Mouse (Mus musculus) cortical plate, adult 2 months (tissue): ENCODE measurements around the gene Tom1.

Experiments used
- CTCF ChIP-seq: fragments of 200-500 bp; IDR thresholded peaks from 2 replicates; pipeline ENCODE4 v1.5.1; 2011; ENCODE audit warnings: mild to moderate bottlenecking, control low read depth, low read length; ENCODE audit not compliant: insufficient read depth; ENCODE audit errors: extremely low read depth
- POLR2A ChIP-seq: fragments of 200-500 bp; IDR thresholded peaks from 2 replicates; pipeline ENCODE4 v1.6.1; 2011; ENCODE audit warnings: mild to moderate bottlenecking, low read length, control low read depth; ENCODE audit not compliant: insufficient read depth; ENCODE audit errors: extremely low read depth

DNA sequence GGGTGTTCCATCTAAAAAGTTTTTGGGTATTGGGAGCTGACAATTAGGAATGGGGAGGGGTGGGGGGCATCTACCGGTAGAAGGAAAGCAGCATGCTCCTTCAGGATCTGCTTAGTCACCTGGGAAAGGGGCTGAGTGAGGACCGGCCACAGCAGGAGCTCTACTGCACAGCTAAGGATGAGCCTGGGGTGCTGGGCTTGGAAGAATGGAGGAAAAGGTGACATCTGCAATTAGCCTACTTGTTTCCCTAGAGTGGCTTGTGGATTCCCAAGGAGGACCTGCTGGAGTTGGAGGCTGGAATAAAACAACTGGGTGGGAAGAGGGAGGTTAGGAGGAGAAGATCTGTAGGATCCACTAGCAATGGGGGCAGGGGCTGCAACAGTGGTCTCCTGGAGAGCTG is 19.9 kb upstream of the Tom1 start:
- no peak for TF ChIP-seq CTCF
- no peak for TF ChIP-seq POLR2A
